Mouse (Mus musculus): ENCODE data around the gene Olfr904. TPM values are rescaled to one million over a fixed set of nuclear protein-coding genes. Genes with fewer than 3 reads are reported as not detected.

Gene Olfr904
- not detected in 2 replicates for polyA plus RNA-seq (2012)

DNA sequence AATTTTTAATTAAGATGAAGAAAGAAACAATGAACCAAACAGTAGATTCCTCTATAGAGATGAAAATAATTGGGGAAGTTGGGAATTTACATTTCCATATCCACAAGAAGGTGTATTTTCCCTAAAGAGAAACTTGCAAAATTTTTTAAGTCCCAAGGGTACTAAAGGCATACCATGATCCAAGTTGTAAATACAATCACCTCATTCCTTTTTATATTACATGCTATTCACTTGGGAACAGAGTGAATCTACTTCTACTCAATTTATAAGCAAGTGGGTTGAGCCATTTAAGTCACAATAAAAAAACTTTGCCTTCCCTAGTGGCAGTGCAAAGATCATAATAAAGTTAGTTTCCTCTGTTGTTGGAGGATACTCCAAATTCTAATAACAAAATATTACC lies at the start of gene Olfr904:
TSS of gene Olfr904 (plus strand) at position 301 of the 400 bp plus-strand sequence.
- TF ChIP-seq GATA1 (IDR thresholded peaks at IDR 0.05; ENCODE audit: low read length): no peak

DNA sequence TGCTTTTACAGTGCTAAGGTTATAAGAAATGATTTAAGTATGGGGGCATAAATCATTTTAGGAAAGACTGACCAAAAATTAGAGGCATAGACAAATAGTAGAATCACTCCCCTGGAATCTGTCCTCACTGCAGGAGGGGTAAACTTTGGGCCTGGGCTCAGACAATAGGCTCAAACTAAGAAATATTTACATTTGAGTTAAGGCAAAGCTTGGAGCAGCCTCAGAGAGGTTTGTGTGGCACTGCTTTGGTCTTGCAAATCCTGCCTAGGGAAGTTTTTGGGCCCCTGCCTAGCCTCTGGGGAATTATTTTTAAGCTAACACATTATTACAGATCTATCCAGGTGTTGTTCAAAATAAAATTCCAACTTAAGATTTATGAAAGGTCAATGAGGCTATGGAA lies 39.1 kb upstream of the Olfr904 start:
- TF ChIP-seq GATA1 (IDR thresholded peaks at IDR 0.05; ENCODE audit: low read length): no peak

DNA sequence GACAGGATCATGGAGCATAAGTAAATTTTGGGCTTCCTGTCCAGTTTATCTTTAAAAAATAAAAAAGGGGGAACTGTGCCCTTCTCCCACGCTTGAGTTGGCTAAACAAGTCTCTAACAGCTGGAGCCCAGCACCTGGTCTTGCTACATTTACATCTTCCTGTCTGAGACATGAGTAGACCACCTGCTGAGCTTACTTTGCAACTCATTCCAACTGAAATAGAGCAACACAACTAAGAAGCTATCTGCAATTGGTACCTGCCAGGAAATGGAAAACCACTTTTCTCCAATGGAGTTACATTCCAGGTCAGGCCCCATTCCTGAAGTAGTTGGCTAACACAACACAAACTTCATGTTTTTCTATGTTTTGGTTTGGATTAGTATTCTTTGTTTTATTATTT lies 35.9 kb upstream of the Olfr904 start:
- no peak for TF ChIP-seq GATA1 (IDR thresholded peaks at IDR 0.05; ENCODE audit: low read length)

GRCm38 (mm10) chr9:38429155-38429554 lies 33.8 kb upstream of the Olfr904 start, which contains the start of gene Olfr901:
Gene Olfr901 (plus strand): TSS chr9:38429455.
- TF ChIP-seq GATA1 (IDR thresholded peaks at IDR 0.05; ENCODE audit: low read length): no peak

GRCm38 (mm10) chr9:38447352-38447751 lies 15.6 kb upstream of the Olfr904 start, which contains the start of gene Olfr902:
Gene Olfr902 (plus strand): TSS chr9:38447652.
- no peak for TF ChIP-seq GATA1 (IDR thresholded peaks at IDR 0.05; ENCODE audit: low read length)

DNA sequence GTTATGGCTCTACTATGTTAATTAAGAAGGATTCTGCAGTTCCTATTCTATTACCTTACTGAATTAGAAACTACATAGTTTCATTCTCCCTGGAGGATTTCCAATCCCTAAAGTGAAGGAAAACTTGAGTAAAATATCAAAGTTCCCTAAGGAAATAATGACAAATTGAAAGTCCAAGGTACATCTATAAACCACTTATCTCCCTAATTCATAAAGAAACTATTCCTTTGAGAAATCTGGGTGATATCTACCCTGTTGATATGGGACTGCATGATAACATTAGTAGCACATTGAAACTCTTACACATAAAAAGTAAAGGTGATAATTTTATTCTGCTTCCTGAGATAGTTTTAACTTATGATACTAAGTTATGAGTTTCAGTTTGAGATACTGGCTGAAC lies 7.9 kb downstream of the Olfr904 start, which contains the start of gene Olfr905:
TSS of gene Olfr905 (plus strand) at position 301 of the 400 bp plus-strand sequence.
- no peak for TF ChIP-seq GATA1 (IDR thresholded peaks at IDR 0.05; ENCODE audit: low read length)

DNA sequence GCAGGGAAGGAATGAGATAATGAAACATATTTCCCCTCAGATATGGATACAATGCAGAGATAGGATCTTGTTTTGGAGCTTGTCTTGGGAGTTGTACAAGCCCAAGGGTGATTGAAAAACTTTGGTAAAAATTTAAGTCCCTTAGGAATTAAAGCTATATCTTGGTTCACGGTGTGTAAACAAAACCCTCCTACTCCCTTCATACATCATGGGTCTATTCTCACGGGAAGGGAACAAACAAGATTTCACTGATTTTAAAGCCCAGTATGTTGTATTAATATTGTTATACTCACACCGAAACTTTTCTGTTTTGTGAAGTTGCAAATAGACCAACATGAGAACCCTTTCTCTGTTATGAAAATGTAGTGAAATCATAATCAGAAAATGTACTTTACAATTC lies 23.8 kb downstream of the Olfr904 start, which contains the start of gene Olfr906:
TSS of gene Olfr906 (plus strand) at position 301 of the 400 bp plus-strand sequence.
- no peak for TF ChIP-seq GATA1 (IDR thresholded peaks at IDR 0.05; ENCODE audit: low read length)

- no peak for TF ChIP-seq GATA1 (IDR thresholded peaks at IDR 0.05; ENCODE audit: low read length)
These were observed 32.6 kb downstream of the Olfr904 start, which contains the start of gene Olfr907 for GRCm38 (mm10) chr9:38495501-38495900. Gene Olfr907 (plus strand): TSS chr9:38495801.

GRCm38 (mm10) chr9:38512353-38512752 lies 49.4 kb downstream of the Olfr904 start:
- no peak for TF ChIP-seq GATA1 (IDR thresholded peaks at IDR 0.05; ENCODE audit: low read length)

Other genes with a start within 250 kb of the Olfr904 start
- not detected in 2 replicates for gene Olfr894, start 245.1 kb upstream of the Olfr904 start, polyA plus RNA-seq (2012)
- not detected in 2 replicates for gene Olfr143, start 210.4 kb upstream of the Olfr904 start, polyA plus RNA-seq (2012)
- not detected in 2 replicates for gene Olfr895, start 195.3 kb upstream of the Olfr904 start, polyA plus RNA-seq (2012)
- gene Olfr896-ps1, start 172.0 kb upstream of the Olfr904 start, polyA plus RNA-seq (2012): not detected in 2 replicates
- gene Olfr25, start 134.1 kb upstream of the Olfr904 start, polyA plus RNA-seq (2012): not detected in 2 replicates
- not detected in 2 replicates for gene Olfr898, start 114.7 kb upstream of the Olfr904 start, polyA plus RNA-seq (2012)
- gene Olfr250, start 96.2 kb upstream of the Olfr904 start, polyA plus RNA-seq (2012): not detected in 2 replicates
- gene Olfr251, start 86.1 kb upstream of the Olfr904 start, polyA plus RNA-seq (2012): not detected in 2 replicates
- not detected in 2 replicates for gene Olfr147, start 61.4 kb upstream of the Olfr904 start, polyA plus RNA-seq (2012)
- gene Olfr901, start 33.7 kb upstream of the Olfr904 start, polyA plus RNA-seq (2012): not detected in 2 replicates
- gene Olfr902, start 15.5 kb upstream of the Olfr904 start, polyA plus RNA-seq (2012): not detected in 2 replicates
- gene Olfr905, start 8.0 kb downstream of the Olfr904 start, polyA plus RNA-seq (2012): not detected in 2 replicates
- gene Olfr906, start 23.9 kb downstream of the Olfr904 start, polyA plus RNA-seq (2012): not detected in 2 replicates
- gene Olfr907, start 32.7 kb downstream of the Olfr904 start, polyA plus RNA-seq (2012): 0.06 TPM in 1 of 2 replicates, not detected in the other
- gene Olfr911-ps1, start 58.4 kb downstream of the Olfr904 start, polyA plus RNA-seq (2012): not detected in 2 replicates
- not detected in 2 replicates for gene Olfr910, start 74.7 kb downstream of the Olfr904 start, polyA plus RNA-seq (2012)
- gene Olfr912, start 117.0 kb downstream of the Olfr904 start, polyA plus RNA-seq (2012): not detected in 2 replicates
- gene Olfr913, start 129.6 kb downstream of the Olfr904 start, polyA plus RNA-seq (2012): not detected in 2 replicates
- gene Olfr914, start 142.0 kb downstream of the Olfr904 start, polyA plus RNA-seq (2012): not detected in 2 replicates
- not detected in 2 replicates for gene Olfr916, start 196.7 kb downstream of the Olfr904 start, polyA plus RNA-seq (2012)
- not detected in 2 replicates for gene Olfr917, start 202.7 kb downstream of the Olfr904 start, polyA plus RNA-seq (2012)
- gene Olfr918, start 211.5 kb downstream of the Olfr904 start, polyA plus RNA-seq (2012): not detected in 2 replicates
- gene Olfr919, start 240.5 kb downstream of the Olfr904 start, polyA plus RNA-seq (2012): not detected in 2 replicates

Data from G1E-ER4 (cell line).